Mouse (Mus musculus) ovary, postnatal 14 days (tissue): Measurements from ENCODE around the gene Ssna1.
A peak's percentile ranks its signal among the peaks of the same experiment; 100 is the strongest.
"Not testable (repeated sequence)": the region's sequence is repeated elsewhere in the genome, so short reads cannot be mapped to it uniquely, and the experiment has no call there.

Source experiments
- DNase-seq: peaks from one replicate; pipeline ENCODE4 v3.0.0; 2022; ENCODE audit warnings: low spot score

Ssna1 gene

DNA sequence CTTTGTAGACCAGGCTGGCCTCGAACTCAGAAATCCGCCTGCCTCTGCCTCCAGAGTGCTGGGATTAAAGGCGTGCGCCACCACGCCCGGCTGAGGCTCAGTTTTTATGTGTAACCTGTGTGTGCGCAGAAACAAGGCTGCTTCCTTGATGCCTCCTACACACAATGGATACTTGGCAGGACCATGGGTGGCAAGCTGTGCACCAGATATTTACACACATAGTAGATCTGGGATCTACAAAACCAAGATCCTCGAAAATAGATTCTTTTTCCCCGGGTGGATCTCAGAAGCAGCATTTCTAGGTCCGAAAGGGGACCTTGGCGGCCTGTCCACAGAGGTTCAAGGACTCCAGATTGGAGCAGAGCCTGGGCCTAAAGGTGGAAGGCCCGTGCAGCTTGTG, 10.4 kb downstream of the Ssna1 start:
- no peak for DNase-seq

DNA sequence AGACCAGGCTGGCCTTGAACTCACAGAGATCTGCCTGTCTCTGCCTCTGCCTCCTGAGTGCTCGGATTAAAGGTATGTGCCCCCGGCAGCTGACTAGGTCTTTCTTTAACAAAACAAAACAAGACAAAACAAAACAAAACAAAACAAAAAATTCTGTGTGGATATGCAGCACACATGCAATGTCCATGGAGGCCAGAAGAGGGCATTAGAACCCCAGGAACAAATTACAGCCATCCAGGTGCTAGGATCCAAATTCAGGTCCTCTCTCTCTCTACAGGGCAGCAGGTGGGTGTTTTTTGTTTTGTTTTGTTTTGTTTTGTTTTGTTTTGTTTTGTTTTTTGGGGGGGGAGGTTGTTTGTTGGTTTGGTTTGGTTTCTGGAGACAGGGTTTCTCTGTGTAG, 13.4 kb downstream of the Ssna1 start:
- DNase-seq = no peak

DNA sequence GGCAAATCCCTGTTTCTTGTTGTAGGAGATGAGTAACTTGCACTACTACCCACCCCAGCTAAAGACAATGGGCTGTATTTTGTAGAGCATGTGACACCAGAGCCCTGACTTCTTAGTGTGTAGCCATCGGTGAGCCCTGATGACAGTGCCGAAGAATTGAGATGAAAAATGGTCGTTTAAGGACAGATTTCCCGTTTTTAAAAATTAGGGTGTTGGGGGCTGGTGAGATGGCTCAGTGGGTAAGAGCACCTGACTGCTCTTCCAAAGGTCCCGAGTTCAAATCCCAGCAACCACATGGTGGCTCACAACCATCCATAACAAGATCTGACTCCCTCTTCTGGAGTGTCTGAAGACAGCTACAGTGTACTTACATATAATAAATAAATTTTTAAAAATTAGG, 15.0 kb downstream of the Ssna1 start:
- DNase-seq = not testable (repeated sequence)

DNA sequence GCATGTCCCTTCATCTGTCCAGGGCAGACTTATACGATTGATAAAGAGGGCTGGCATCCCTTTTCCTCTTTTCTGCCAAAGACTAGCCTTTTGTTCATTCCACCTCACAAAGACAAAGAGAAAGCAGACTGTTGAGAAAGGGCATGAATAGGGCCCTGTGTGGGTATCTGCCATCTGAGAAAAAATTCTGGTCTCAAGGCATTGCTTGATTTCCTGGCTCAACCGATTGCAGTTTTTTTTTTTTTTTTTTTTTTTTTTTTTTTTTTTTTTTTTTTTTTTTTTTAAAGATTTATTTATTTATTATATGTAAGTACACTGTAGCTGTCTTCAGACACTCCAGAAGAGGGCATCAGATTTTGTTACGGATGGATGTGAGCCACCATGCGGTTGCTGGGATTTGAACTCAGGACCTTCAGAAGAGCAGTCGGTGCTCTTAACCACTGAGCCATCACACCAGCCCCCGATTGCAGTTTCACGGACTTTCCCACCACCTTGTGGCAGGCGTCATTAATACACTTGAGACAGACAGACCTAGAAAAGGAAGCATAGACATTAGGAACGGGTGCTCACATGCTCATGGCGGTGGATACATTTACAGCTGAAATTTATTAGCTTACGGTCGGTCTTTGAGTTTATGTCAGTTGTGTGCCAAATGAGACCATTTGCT, 15.7 kb downstream of the Ssna1 start:
- DNase-seq = not testable (repeated sequence)

DNA sequence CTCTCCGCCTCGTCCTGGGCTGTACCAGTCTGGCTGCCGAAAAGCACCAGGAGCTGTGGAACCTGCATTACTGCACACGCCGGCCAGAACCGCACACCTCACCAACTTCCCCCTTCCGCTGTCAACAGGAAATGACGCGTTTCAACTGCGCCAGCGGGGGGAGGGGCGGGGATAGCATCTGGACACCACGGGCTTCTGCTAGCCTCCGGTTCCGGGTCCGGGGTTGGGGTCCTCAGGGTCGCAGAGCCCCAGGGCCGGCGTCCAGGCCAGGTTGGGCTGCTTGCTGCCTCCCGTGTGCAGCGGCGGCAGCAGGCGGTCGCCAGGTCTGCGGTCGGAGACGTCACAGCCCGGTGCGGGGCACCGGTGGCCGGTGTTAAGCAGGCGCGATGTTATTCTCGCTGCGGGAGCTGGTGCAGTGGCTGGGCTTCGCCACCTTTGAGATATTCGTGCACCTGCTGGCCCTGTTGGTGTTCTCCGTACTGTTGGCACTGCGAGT, 16.9 kb downstream of the Ssna1 start, which contains the start of gene Tmem203:
TSS of gene Tmem203 (plus strand) at position 156 of the 496 bp plus-strand sequence.
- peak; percentile 76 for DNase-seq

DNA sequence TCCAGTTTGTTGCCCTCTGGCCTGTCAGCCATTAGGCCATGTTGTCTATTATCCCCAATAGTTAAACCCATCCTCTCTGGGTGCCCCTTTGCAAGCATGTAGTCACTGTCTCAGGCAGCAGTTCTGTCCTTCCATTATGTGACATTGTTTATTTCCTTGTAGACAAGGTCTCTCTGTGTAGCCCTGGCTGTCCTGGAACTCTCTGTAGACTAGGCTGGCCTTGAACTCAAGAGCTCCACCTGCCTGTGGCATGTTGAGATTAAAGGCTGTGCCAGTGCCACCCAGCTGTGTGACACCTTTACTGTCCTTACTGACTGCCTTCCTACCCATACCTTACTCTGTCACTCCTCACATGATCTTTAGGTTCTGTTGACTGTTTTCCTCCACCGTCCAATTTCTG, 19.9 kb downstream of the Ssna1 start:
- DNase-seq = no peak

DNA sequence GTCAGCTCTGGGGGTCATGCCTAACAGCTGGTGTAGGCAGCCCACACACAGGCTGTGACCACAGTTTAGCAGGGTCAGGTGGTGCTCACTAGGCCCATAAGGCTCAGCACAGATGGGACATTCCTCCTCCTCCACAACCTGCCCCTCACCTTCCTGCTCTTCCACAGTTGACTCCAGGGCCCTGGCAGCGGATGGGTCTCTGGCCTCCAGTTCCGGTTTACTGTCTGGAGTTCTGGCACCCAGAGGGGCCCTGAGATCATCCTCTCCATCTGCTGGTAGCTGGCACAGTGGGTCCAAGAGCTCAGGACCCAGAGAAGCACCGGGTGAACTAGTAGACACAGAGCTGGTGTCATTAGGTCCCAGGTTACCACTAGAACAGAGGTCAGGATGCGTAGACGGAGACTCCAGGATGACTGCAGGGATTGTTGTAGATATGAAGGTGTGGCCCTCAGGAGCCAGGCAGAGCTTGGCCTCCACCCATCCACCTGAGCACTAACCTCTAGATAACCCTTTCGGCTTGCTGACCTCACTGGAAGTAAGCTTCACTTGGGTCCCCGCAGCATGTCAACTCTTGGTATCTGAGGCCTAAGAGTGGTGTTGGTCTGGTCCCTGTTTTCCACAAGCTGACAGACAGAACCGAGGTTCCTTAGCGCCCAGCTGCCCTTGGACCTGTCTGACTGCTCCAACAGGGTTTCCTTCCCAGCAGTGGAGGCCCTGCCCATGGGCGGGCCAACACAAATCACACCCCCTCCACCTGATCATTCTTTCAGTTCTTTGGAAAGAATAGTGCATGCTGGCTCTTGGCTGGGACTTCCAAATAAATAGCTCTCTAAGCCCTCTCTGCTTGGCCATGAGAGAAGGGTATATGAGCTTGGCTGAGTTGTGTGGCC, 25.8 kb downstream of the Ssna1 start, which contains the start of gene AL732309.1:
TSS of gene AL732309.1 (minus strand) at position 681 of the 890 bp plus-strand sequence.
- no peak for DNase-seq

DNA sequence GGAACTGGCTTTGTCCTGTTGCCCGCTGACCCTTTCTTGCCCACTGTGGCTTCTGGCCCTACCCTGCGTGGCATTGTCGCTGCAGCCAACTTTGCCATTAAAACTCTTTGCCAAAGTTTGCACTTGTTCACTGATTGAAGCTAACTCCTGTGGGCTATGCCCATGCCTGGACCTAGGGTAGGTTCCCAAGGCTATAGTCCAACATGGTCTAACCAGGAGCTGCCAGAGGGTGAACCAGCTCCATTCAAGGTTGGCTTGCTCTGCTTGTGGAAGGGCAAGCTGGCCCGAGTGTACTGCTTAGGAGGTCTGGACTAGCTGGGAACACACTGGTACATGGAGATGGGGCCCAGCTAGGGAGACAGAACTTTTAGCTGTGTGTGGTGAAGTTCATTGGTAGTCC, 28.1 kb downstream of the Ssna1 start:
- no peak for DNase-seq

DNA sequence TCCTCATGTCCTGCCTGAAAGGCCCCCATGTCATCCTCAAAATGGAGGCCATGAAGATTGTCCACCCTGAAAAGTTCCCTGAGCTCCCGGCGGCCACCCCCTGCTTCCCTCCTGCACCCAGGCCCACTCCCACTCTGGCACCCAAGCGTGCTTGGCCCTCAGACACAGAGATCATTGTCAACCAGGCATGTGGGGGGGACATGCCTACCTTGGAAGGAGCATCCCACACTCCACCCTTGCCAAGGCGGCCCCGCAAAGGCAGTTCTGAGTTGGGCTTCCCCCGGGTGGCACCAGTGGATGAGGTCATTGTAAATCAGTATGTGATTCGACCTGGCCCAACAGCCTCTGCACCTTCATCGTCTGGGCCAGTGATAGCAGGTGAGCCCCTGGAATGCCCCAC, 28.9 kb downstream of the Ssna1 start:
- no peak for DNase-seq

DNA sequence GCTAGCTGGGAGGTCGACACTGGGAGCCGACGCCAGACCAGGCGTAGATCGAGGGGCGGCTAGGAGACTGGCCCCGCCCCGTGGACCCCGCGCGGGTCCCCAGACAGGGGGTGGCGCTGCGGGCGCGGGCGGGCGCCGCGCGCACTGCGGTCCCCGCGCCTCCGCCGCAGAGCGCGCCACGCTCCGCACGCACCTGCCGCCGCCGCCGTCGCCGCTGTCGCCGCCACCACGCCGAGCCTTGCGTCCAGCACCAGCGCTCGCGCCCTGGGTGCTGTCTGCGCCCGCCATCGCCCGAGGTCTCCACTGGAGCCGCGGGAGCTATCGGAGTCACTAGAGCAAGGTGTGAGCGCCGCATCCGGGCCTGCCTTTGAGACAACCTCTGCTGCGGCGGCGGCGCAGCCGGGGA, 30.1 kb downstream of the Ssna1 start, which contains the start of the genes Rnf208 and Cysrt1:
TSS of gene Rnf208 (plus strand) at position 155 of the 406 bp plus-strand sequence.
TSS of gene Cysrt1 (minus strand) at position 352 of the 406 bp plus-strand sequence.
- no peak for DNase-seq

DNA sequence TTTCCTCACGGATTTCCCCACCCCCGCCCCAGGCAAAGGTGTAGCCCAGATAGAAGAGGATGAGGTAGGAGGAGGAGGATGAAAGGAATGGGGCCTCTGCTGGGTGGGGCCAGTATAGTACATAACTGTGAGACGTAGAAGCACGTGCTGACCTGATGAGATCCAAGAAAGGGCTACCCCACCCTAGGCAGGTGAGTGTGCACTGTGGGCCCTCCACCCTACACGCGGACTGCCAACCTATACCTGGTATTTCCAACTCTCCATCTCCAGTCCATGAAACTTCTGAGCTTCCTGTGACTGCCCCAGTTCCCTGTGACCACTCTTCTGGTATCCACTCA, 30.8 kb downstream of the Ssna1 start:
- no peak for DNase-seq

DNA sequence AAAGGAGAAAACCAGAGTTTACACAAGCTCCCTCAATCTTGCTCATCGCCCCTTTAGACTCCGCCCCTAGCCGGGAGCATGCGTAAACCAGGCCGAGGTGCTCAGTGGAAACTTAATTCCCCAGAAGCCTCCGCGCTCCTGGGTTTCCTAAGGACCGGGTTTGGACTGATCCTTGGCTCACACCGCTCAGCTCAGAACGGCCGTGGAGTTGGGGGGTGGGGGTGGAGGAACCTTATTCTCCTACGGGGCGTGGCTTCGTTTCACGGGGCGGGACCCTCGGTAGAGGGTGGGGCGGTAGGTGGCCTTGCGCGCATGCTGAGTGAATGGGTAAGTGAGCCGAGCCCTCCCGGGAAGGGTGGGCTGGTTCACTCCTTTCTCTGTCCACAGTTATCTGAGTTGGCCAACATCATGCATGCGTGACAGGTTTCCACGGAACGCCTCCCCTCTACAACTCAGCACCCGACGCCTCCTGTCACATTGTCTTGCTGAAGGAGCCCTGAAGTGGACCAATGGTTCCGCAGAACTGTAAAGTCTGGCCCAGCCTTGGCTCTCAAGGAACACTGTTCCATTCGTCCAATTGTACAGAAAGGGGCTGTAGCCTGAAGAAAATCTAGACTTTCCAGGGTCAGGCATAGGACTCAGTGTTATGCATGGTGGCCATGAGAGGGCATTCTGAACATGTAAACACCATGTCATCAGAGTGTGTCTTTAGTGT, 31.4 kb downstream of the Ssna1 start:
- peak; percentile 56 for DNase-seq

DNA sequence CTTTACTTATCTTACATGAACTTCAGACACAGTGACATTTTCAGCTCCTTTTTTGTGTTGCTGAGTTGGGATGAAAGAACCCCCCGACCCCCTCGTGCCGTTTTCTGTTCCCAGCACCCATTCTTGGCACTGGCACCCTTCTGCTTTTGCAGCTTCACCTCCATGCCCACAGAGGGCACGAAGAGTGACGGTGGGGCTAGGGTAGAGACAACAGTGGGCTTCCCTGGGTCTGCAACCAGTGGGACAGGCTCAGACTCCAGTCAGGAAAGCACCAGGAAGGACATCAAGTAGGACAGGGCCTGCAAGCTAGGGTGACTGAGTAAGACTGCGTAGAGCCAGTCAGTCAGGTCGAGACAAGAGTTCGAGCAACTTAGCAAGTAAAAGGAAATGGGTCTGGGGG, 31.9 kb downstream of the Ssna1 start:
- no peak for DNase-seq

DNA sequence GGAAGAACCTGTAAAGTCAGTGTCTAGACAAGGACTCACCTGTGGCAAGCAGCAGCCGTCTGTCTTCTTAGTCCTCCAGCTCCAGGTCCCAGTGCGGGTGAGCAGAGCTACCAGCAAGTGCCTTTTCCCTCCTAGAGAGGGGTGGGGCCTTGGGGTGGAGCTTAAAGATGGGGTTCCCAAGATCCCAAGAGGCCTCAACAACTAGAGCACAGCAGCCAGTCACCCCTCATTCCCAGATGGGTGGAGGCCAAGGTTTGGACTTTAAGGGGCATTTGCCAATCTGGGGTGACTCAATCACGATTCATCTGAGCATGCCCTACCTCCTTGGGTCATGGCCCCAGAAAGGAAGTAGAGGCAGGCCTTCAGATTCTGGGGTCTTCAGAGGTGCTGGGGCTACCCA, 32.5 kb downstream of the Ssna1 start:
- DNase-seq = no peak

DNA sequence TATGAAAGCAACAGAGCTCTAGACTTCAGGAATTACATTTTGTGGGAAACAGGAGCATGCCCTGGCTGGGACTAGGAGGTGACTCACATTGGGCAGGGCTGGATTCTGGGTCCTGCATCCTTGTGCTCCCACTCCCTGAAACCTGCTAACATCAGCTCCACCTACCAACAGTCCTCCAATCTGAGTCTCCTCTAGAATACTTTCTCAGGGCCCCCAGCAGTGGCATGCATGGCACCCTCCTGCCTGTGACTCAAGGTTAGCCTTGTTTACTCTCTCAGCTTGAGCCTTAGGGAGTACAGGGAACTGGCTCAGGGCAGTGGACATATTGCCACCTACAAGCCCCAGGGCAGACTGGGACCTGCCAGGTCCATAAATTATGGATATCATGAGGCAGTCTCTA, 34.1 kb downstream of the Ssna1 start:
- DNase-seq = no peak

DNA sequence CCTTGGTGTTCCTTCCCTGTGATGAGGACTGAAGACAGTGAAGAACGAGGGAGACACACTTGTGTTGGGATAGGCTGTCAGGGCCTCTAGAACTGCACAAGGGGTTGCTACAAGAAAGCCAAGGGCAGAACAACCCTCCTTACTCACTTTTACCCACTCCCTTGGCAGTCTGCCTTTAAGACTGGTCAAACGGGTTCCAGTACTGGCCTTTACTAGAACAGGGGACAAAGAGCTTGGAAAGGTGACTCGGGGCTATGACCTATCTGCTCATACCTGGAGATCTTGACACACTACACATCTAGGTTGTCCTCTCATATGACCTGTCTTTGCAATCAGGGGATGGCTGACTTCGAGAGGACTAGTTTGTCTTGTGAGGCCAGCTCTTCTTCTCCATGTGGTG, 34.7 kb downstream of the Ssna1 start:
- no peak for DNase-seq

DNA sequence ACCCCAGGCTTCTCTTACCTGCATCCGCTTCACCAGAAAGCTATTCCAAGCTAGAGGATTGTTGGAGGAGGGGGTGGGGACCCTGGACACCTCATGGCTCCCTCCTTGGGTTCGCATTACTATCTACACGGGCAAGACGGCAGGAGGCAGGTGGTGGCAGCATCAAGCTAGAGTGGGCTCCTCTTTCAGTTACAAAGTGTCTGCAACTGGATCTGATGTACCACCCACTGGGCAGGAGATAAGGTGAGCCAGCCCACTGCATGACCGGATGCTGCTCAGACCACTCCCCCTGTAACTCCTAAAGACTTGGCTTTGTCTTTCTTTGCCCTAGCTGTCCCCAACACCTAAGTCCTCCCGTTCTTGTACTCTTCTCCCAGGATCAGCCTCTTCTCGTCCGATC, 35.6 kb downstream of the Ssna1 start, which contains the start of gene Rnf224:
TSS of gene Rnf224 (minus strand) at position 174 of the 400 bp plus-strand sequence.
- no peak for DNase-seq

DNA sequence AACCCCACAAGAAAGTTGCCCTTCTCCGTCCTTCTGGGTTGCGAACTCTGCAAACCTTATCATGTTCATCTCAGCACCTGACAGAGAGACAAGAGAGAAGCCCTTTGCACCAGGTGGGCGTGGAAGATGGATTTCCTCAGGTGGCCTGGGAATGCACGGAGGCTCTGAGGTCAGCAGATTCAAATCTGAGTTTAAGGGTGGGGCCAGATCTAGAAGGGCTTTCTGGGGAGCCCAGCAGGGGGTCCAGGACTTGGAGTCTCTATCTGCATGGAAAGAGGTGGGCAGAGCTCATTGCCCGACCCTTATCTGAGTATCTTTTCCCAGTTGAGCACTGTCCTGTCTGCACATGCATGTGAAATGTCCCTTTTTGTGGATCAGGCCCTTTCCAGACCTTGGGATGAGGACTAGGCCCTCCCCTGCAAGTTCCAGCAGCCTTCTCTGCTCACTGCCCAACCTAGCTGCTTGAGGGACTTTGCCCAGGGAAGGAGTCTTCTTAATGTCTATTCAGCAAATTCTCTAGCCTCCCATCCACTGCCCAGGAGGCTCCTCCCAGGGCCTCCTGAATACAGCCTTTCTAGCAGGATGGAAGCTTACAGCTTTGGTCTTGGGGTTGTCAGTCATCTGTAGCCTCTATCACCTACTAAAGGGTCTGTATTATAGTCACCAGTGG, 37.6 kb downstream of the Ssna1 start:
- no peak for DNase-seq

DNA sequence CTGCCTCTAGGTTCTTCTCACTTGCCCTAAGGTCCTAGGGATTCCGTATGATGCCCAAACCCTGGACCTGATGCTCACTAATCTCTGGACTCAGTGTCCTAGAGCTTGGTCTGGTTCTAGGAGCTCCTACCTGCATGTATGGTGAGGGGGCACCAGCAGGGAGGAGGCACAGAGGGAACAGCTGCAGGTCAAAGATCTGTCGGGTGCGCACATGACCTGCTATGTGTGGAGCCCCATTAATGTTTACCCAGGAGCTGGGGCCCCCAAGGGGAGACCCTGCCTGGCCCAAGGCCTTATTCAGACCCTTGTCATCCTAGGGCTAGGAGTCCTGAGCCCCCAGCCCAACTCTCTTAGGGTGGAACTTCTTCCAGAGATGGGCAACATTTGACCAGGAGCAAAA, 38.2 kb downstream of the Ssna1 start, which contains the start of gene Slc34a3:
TSS of gene Slc34a3 (minus strand) at position 315 of the 400 bp plus-strand sequence.
- no peak for DNase-seq

DNA sequence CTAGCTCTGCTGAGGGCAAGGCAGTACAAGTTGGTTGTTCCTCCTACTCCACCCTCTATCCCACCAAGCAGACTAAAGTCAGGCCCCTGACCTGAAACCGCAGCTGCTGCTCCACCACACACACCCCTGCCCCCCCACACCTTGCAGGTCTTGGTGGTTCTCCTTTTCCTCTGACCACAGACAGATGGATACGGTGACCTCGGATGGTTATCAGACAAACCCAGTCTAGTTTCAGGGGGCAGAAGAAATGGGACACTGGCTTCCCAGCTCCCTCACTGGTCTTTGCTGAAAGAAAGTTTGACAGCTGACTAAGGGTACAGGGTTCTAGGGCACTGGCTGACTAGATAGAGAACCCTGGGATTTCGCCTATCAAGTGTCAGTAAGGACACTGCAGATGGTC, 38.8 kb downstream of the Ssna1 start:
- DNase-seq = no peak

DNA sequence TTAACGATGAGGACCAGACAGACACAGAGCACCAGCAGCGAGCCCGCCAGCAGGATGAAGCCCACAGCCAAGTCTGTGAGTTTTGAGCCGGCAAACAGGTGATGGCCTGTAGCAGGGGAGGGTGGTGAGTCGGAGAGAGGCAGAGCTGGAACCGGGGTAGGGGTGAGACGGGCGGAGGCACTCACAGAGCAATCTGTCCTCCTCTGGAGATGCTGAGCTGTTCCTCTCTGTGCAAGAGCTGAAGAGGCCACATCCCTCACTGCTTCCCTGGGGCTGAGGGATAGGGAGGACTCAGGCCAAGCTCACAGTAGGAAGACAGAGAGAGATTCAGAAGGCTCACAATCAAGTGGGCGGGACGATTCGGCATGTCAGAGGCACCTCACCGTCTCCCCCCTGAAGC, 41.2 kb downstream of the Ssna1 start:
- DNase-seq = no peak

DNA sequence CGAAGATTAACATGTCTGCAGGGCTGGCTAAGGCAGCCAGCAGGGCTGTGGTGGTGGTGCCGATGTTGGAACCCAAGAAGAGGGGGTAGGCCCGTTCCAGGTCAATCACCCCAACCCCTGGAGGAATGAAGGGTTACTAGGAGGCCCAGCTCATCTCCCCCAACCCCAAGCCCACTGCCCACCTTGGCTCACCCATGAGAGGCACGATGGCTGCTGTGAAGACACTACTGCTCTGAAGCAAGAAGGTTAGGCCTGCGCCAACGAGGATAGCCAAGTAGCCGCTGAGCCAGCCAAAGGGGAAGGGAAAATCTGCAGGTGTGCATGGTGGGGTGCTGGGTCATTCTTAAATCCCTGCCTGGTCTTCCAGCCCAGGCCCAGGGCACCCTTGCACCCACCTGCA, 41.7 kb downstream of the Ssna1 start:
- no peak for DNase-seq
